Mouse (Mus musculus): ENCODE results near the gene Rnf114.

GRCm38 (mm10) chr2:167536320-167536945 is 44.0 kb downstream of the Rnf114 start:
- TF ChIP-seq EP300 (IDR thresholded peaks at IDR 0.05) (no peak), CTCF (IDR thresholded peaks at IDR 0.05) (no peak)

Measured in lung, postnatal 0 days (tissue).